Mouse (Mus musculus) stomach, embryonic 14.5 days (tissue): Measurements from ENCODE around the gene Kif1a. TPM values are rescaled to one million over a fixed set of nuclear protein-coding genes. Genes with fewer than 3 reads are reported as not detected.

Experiments used
- polyA plus RNA-seq: library from polyadenylated mRNA; unstranded; fragments of >200 nt; fragmentation: Nextera tagmentation; extraction: Ambion mirVana; gene quantifications from 2 replicates; pipeline ENCODE4 v1.2.1, GENCODE M21; 2014

The Kif1a gene
- polyA plus RNA-seq, 1 experiment from 2014 or later, result 23.2 TPM

Other genes starting within 250 kb of the Kif1a start
- 1.1 and 1.2 TPM in 2 replicates for gene Ankmy1, start 199.0 kb downstream of the Kif1a start, polyA plus RNA-seq
- gene Dusp28, start 195.0 kb downstream of the Kif1a start, polyA plus RNA-seq, result 9.6 and 12.1 TPM in 2 replicates
- gene Rnpepl1, start 191.2 kb downstream of the Kif1a start, polyA plus RNA-seq, result 29.4 and 29.7 TPM in 2 replicates
- gene Capn10, start 167.6 kb downstream of the Kif1a start, polyA plus RNA-seq, result 28.3 and 30.4 TPM in 2 replicates
- gene Gpr35, start 151.1 kb downstream of the Kif1a start, polyA plus RNA-seq, result 7.7 and 9.5 TPM in 2 replicates
- not detected in 2 replicates for gene Aqp12, start 95.6 kb downstream of the Kif1a start, polyA plus RNA-seq
- not detected in 2 replicates for gene Agxt, start 33.3 kb upstream of the Kif1a start, polyA plus RNA-seq
- gene 2310007B03Rik, start 59.0 kb upstream of the Kif1a start, polyA plus RNA-seq, result 2.6 TPM in 2 replicates
- gene Crocc2, start 66.8 kb upstream of the Kif1a start, polyA plus RNA-seq, result 0.10 and 0.23 TPM in 2 replicates
- gene Sned1, start 133.9 kb upstream of the Kif1a start, polyA plus RNA-seq, result 4.8 and 8.6 TPM in 2 replicates
- gene Mterf4, start 204.0 kb upstream of the Kif1a start, polyA plus RNA-seq, result 28.6 and 31.3 TPM in 2 replicates
- gene Ppp1r7, start 240.9 kb upstream of the Kif1a start, polyA plus RNA-seq, result 59.5 and 63.1 TPM in 2 replicates
- 13.7 and 16.4 TPM in 2 replicates for gene Pask, start 241.5 kb upstream of the Kif1a start, polyA plus RNA-seq